Mouse (Mus musculus) thymus, adult 2 months (tissue): ENCODE results near the gene Scrn2.

ENCODE experiments used
- CTCF ChIP-seq: fragments of 200-500 bp; IDR thresholded peaks from 2 replicates; pipeline ENCODE4 v1.5.1; 2012; ENCODE audit warnings: mild to moderate bottlenecking, control low read depth, low read length, moderate library complexity, borderline replicate concordance; ENCODE audit not compliant: control insufficient read depth, poor library complexity, insufficient read depth; ENCODE audit errors: extremely low read depth
- POLR2A ChIP-seq: fragments of 200-500 bp; IDR thresholded peaks from 2 replicates; pipeline ENCODE4 v1.6.1; 2012; ENCODE audit warnings: mild to moderate bottlenecking, low read length, control low read depth, moderate library complexity; ENCODE audit not compliant: control insufficient read depth, poor library complexity, insufficient read depth; ENCODE audit errors: extremely low read depth

GRCm38 (mm10) chr11:96995836-96996772, 33.6 kb upstream of the Scrn2 start:
- no peak for TF ChIP-seq POLR2A
- no peak for TF ChIP-seq CTCF
